Mouse (Mus musculus): ENCODE measurements at regions not wholly inside any gene's neighbourhood (a gene's known extent, or its start where the extent isn't known, plus 50 kb on each side); places are given as distances from the start of the nearest gene placed in this dataset.
"Not testable (repeated sequence)": the region's sequence is repeated elsewhere in the genome, so short reads cannot be mapped to it uniquely, and the experiment has no call there.

DNA sequence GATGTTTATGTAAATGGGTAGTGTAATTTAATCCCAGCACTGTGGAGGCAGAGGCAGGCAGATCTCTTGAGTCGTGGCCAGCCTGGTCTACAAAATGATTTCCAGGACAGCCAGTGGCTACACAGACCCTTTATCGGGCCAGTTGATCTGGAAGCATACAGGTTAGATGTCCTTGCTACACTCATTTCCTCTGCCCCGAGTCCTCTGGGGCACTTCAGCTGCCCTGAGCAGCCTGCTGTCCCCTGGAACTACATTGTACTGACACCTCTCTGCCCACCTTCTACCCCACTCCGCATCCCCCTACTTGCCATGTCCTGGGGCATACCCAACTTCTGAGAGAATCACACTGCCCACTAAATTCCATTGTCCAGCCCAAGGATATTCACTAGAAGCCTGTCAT lies 60.6 kb upstream of the Helt start:
- no peaks in the 10 kb centered on the region for H3K27me3 ChIP-seq (ENCODE audit: insufficient read depth, low read length)
- no peaks in the 10 kb centered on the region for H3K36me3 ChIP-seq (ENCODE audit: insufficient read depth, low read length)
- H3K4me3 ChIP-seq (ENCODE audit: low read length) = no peak overlapping the region
- 89% methylated on average over 4 of the region's 4 CpGs for WGBS
- no peaks in the 10 kb centered on the region for H3K4me1 ChIP-seq (ENCODE audit: insufficient read depth, low read length)
- H3K9ac ChIP-seq (replicated peaks; ENCODE audit: low read length) = no peak overlapping the region
- H3K9me3 ChIP-seq (ENCODE audit: low read length) = peaks cover 7% of the 10 kb centered on the region
- H3K27ac ChIP-seq (ENCODE audit: low read length) = no peak overlapping the region
- ATAC-seq (ENCODE audit: low FRiP score, low TSS enrichment) = no peak
- no peak overlapping the region for H3K4me2 ChIP-seq (replicated peaks; ENCODE audit: low read depth, low read length)

DNA sequence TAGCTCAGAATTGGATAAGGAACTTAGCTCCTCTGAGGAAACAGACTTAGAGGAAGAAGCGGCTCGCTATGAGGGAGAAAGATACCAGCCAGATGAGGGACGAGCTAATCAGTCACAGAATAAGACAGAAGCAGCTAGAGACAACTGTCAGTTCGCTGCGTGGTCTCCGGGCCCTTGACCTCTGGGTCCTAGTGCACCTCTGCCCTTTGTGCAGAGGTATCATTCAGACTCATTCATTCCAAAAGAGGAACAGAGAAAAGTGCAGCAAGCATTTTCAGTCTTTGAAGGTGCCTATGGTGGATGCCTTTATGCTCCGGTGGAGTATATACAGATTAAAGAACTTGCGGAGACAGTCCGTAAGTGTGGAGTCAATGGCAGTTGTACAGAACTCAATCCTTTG lies 63.5 kb upstream of the Helt start:
- not testable (repeated sequence) for H3K4me2 ChIP-seq (replicated peaks; ENCODE audit: low read depth, low read length); H3K4me1 ChIP-seq (ENCODE audit: insufficient read depth, low read length)

DNA sequence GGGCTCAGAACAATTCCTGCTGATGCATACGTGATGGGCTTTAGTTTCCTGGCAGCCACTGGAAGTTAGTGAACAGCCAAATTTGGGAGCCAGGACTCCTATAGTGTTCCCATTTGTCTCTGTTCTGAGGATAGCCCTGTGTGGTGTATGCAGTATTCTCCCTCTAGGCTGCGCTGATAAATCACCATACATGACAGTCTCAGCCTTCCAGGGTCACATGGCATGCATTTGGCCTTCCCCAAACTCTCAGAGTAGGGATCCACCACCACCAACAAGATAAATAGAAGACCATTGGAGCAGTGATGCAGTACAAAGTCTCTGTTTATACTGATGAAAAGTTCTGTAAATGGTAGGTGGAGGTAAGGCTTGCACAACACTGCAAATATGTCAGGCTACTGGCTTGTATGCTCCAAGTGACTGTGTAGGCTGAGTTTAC lies 68.4 kb upstream of the Helt start:
- Histone ChIP-seq H3K4me3 (ENCODE audit: low read length) (no peak overlapping the region), H3K36me3 (ENCODE audit: insufficient read depth, low read length) (no peaks in the 10 kb centered on the region), H3K4me2 (replicated peaks; ENCODE audit: low read depth, low read length) (no peak overlapping the region), H3K27me3 (ENCODE audit: insufficient read depth, low read length) (no peaks in the 10 kb centered on the region), H3K27ac (ENCODE audit: low read length) (no peak overlapping the region), H3K9me3 (ENCODE audit: low read length) (no peaks in the 10 kb centered on the region), H3K4me1 (ENCODE audit: insufficient read depth, low read length) (no peaks in the 10 kb centered on the region; the same call in 1 of the 2 replicates), H3K9ac (replicated peaks; ENCODE audit: low read length) (no peak overlapping the region)
- ATAC-seq (ENCODE audit: low FRiP score, low TSS enrichment) = no peak
- WGBS = 87% methylated on average over 2 of the region's 2 CpGs

More for the DNA sequence above, 63.5 kb upstream of the Helt start:
- H3K4me3 ChIP-seq (ENCODE audit: low read length); ATAC-seq (ENCODE audit: low FRiP score, low TSS enrichment); H3K9me3 ChIP-seq (ENCODE audit: low read length); H3K36me3 ChIP-seq (ENCODE audit: insufficient read depth, low read length); H3K27ac ChIP-seq (ENCODE audit: low read length); H3K9ac ChIP-seq (replicated peaks; ENCODE audit: low read length); H3K27me3 ChIP-seq (ENCODE audit: insufficient read depth, low read length): not testable (repeated sequence)
- WGBS = 90% methylated on average over 9 of the region's 9 CpGs

DNA sequence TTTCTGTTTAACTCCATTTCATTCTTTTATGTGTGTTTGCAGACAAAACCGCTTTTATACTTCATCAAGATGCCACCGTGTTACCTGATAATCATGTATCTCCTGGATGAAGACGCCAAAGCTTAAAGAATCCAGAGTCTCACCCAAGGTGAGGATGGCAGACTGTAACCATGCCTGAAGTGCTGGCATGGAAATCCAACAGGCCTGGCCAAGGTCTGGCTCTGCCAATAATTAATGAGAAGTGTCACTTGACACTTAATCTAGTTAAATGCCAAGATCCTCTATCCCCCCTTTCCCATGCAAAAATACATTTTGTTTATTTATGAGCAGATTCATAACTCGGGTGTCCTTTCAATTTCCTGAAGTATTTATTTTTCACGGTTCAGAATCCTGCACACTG lies 71.2 kb upstream of the Helt start:
- Histone ChIP-seq H3K27ac (ENCODE audit: low read length) (no peak overlapping the region), H3K9me3 (ENCODE audit: low read length) (no peaks in the 10 kb centered on the region), H3K4me3 (ENCODE audit: low read length) (no peak overlapping the region), H3K4me2 (replicated peaks; ENCODE audit: low read depth, low read length) (no peak overlapping the region), H3K36me3 (ENCODE audit: insufficient read depth, low read length) (no peaks in the 10 kb centered on the region), H3K27me3 (ENCODE audit: insufficient read depth, low read length) (no peaks in the 10 kb centered on the region; the same call in 1 of the 2 replicates), H3K9ac (replicated peaks; ENCODE audit: low read length) (no peak overlapping the region), H3K4me1 (ENCODE audit: insufficient read depth, low read length) (no peaks in the 10 kb centered on the region; the same call in 1 of the 2 replicates)
- ATAC-seq (ENCODE audit: low FRiP score, low TSS enrichment) = no peak
- 78% methylated on average over 5 of the region's 5 CpGs for WGBS

DNA sequence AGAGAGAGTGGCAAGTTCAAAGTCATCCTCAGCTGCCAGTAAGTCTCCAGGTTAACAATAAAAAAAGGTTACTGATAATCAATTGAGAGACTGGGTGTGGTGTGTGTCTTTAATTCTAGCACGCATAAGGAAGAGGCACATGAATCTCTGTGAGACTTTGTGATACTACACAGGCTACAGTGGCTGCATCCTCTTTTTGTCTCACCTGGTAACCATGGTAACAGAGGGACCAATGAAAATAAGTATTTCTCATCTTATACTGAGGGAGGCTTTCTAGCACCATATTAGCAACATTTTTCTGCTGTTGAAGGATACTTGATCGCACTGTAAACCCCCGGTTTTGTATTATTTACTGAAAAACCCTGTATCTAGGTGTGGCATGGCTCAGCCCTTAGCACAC lies 72.7 kb upstream of the Helt start:
- no peak overlapping the region for H3K27ac ChIP-seq (ENCODE audit: low read length)
- ATAC-seq (ENCODE audit: low FRiP score, low TSS enrichment) = no peak
- no peak overlapping the region for H3K4me2 ChIP-seq (replicated peaks; ENCODE audit: low read depth, low read length)
- H3K4me1 ChIP-seq (ENCODE audit: insufficient read depth, low read length) = no peaks in the 10 kb centered on the region; the same call in 1 of the 2 replicates
- WGBS = 88% methylated on average over 3 of the region's 3 CpGs
- no peaks in the 10 kb centered on the region; the same call in 1 of the 2 replicates for H3K27me3 ChIP-seq (ENCODE audit: insufficient read depth, low read length)
- no peak overlapping the region for H3K4me3 ChIP-seq (ENCODE audit: low read length)
- H3K36me3 ChIP-seq (ENCODE audit: insufficient read depth, low read length) = no peaks in the 10 kb centered on the region
- no peaks in the 10 kb centered on the region for H3K9me3 ChIP-seq (ENCODE audit: low read length)
- H3K9ac ChIP-seq (replicated peaks; ENCODE audit: low read length) = no peak overlapping the region

DNA sequence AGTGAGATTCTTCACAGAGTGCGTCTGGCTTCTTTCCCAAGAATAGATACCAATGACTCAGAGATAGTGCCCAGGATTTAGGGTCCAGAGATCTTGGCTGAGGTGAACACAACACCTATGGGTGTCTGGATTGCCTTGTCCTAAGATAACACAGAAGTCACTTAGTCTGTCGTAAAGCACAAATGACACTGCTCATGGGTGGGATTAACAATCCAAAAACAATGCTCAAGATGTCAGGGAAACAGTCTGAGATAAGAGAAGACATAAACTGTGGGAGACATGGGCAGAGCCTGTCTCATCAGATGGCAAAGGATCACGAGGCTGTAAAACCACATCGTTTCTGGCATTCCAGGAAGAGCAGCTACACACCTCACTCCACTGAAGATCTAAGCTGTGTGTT lies 79.6 kb upstream of the Helt start:
- H3K4me1 ChIP-seq (ENCODE audit: insufficient read depth, low read length) = no peaks in the 10 kb centered on the region
- H3K9ac ChIP-seq (replicated peaks; ENCODE audit: low read length) = no peak overlapping the region
- no peak overlapping the region for H3K27ac ChIP-seq (ENCODE audit: low read length)
- H3K4me3 ChIP-seq (ENCODE audit: low read length) = no peak overlapping the region
- H3K9me3 ChIP-seq (ENCODE audit: low read length) = no peaks in the 10 kb centered on the region
- no peak for ATAC-seq (ENCODE audit: low FRiP score, low TSS enrichment)
- H3K36me3 ChIP-seq (ENCODE audit: insufficient read depth, low read length) = no peaks in the 10 kb centered on the region
- no peak overlapping the region for H3K4me2 ChIP-seq (replicated peaks; ENCODE audit: low read depth, low read length)
- WGBS = 48% methylated on average over 4 of the region's 4 CpGs
- H3K27me3 ChIP-seq (ENCODE audit: insufficient read depth, low read length) = no peaks in the 10 kb centered on the region

DNA sequence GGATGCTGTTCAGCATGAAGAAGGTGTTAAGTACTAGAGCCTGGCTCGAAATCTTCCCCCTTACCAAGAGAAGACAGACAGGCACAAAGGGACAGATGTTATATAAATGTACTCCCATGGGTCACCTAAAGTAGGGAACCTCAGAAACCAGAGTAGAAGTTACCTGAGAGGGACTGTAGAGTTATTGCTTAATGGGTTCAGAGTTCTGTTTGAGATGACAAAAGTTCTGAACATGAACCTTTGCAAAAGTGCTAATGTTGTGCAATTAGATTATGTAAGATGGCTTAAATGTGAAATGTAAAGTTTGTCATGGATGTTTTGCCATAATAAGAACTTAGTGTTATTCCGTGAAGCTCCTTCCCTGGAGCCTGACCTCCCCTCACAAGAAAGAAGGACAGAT lies 81.5 kb upstream of the Helt start:
- H3K27ac ChIP-seq (ENCODE audit: low read length) = no peak overlapping the region
- ATAC-seq (ENCODE audit: low FRiP score, low TSS enrichment) = no peak
- H3K9ac ChIP-seq (replicated peaks; ENCODE audit: low read length) = no peak overlapping the region
- no peak overlapping the region for H3K4me2 ChIP-seq (replicated peaks; ENCODE audit: low read depth, low read length)
- H3K9me3 ChIP-seq (ENCODE audit: low read length) = no peaks in the 10 kb centered on the region
- 87% methylated on average over 2 of the region's 2 CpGs for WGBS
- H3K4me1 ChIP-seq (ENCODE audit: insufficient read depth, low read length) = no peaks in the 10 kb centered on the region
- H3K27me3 ChIP-seq (ENCODE audit: insufficient read depth, low read length) = no peaks in the 10 kb centered on the region
- no peaks in the 10 kb centered on the region for H3K36me3 ChIP-seq (ENCODE audit: insufficient read depth, low read length)
- no peak overlapping the region for H3K4me3 ChIP-seq (ENCODE audit: low read length)

DNA sequence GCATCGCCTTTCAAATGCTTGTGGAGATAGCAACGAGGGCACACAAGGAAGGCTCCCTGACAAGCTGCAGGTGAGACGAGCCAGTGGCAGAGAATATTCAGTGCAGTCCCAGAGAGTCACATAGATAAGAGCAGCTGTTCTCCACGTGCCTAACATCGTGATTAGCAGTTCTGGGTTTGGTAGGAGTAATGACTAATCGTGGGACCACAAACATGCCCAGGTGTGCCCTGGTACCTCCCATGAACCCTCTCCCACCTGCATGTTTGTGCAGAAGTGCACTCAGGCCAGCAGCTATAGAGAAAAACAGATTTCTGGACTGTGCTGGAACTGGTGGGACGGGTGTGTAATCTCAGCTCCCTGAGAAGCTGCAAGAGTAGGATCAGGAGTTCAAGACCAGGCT lies 85.9 kb upstream of the Acsl1 start:
- Histone ChIP-seq H3K4me2 (replicated peaks; ENCODE audit: low read depth, low read length) (no peak overlapping the region), H3K9ac (replicated peaks; ENCODE audit: low read length) (no peak overlapping the region), H3K36me3 (ENCODE audit: insufficient read depth, low read length) (no peaks in the 10 kb centered on the region), H3K27me3 (ENCODE audit: insufficient read depth, low read length) (no peaks in the 10 kb centered on the region), H3K4me1 (ENCODE audit: insufficient read depth, low read length) (no peaks in the 10 kb centered on the region), H3K27ac (ENCODE audit: low read length) (no peak overlapping the region), H3K4me3 (ENCODE audit: low read length) (no peak overlapping the region), H3K9me3 (ENCODE audit: low read length) (no peaks in the 10 kb centered on the region)
- no peak for ATAC-seq (ENCODE audit: low FRiP score, low TSS enrichment)
- WGBS = 81% methylated on average over 7 of the region's 7 CpGs

DNA sequence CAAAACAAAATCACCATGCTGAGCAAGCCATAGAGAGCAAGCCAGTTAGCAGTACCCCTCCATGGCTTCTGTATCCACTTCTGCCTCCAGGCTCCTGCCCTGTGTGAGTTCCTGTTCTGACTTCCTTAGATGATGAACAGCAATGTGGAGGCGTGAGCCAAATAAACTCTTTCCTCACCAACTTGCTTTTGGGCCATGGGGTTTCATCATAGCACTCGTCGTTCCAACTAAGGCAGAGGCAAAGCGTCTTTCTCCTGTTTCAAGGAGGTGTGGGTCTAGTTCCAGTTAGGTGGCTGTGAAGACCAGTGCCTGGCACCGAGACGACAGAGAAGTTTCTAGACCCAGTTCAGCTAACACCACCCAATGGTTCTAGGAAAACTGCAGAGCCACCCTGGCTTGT lies 85.0 kb upstream of the Acsl1 start:
- no peaks in the 10 kb centered on the region for H3K27me3 ChIP-seq (ENCODE audit: insufficient read depth, low read length)
- H3K36me3 ChIP-seq (ENCODE audit: insufficient read depth, low read length) = no peaks in the 10 kb centered on the region
- H3K4me1 ChIP-seq (ENCODE audit: insufficient read depth, low read length) = no peaks in the 10 kb centered on the region
- no peak overlapping the region for H3K4me2 ChIP-seq (replicated peaks; ENCODE audit: low read depth, low read length)
- H3K27ac ChIP-seq (ENCODE audit: low read length) = peak overlapping the region; percentile 15; the same call in 1 of the 2 replicates
- no peaks in the 10 kb centered on the region for H3K9me3 ChIP-seq (ENCODE audit: low read length)
- no peak overlapping the region for H3K4me3 ChIP-seq (ENCODE audit: low read length)
- 94% methylated on average over 6 of the region's 6 CpGs for WGBS
- no peak overlapping the region for H3K9ac ChIP-seq (replicated peaks; ENCODE audit: low read length)
- no peak for ATAC-seq (ENCODE audit: low FRiP score, low TSS enrichment)

DNA sequence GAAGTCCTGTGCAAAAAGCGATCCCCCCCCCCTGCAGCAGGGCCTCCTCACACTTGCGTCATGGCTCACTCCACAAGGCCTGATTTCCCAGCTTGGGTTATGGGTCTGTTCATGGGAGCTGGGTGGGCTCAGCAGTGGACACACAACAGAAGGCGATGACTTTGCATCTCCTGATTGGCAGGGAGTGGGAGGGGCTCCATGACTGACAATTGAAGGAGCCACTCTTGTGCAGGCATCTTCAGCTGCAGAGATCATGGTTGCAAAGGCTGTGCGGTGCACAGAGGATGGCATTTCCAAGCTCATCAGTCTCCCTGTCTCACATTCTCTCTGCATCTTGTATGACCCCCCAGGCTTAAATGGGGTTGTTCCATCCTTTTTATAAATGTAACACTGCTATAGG lies 84.3 kb upstream of the Acsl1 start:
- Histone ChIP-seq H3K4me2 (replicated peaks; ENCODE audit: low read depth, low read length) (no peak overlapping the region), H3K27ac (ENCODE audit: low read length) (peak overlapping the region; percentile 31; the same call in 1 of the 2 replicates), H3K4me3 (ENCODE audit: low read length) (no peak overlapping the region), H3K27me3 (ENCODE audit: insufficient read depth, low read length) (no peaks in the 10 kb centered on the region), H3K9me3 (ENCODE audit: low read length) (no peaks in the 10 kb centered on the region), H3K9ac (replicated peaks; ENCODE audit: low read length) (no peak overlapping the region), H3K36me3 (ENCODE audit: insufficient read depth, low read length) (no peaks in the 10 kb centered on the region), H3K4me1 (ENCODE audit: insufficient read depth, low read length) (no peaks in the 10 kb centered on the region)
- ATAC-seq (ENCODE audit: low FRiP score, low TSS enrichment) = peak; percentile 86
- 81% methylated on average over 4 of the region's 4 CpGs for WGBS

Data from kidney, embryonic 16.5 days (tissue).